Mouse (Mus musculus) left cerebral cortex, postnatal 10 days (tissue): ENCODE results near the gene Polr3h. TPM values are rescaled to one million over a fixed set of nuclear protein-coding genes. Genes with fewer than 3 reads are reported as not detected.
A peak's percentile ranks its signal among the peaks of the same experiment; 100 is the strongest.

Experiments
- DNase-seq, 2 experiments: peaks; one replicate each; pipeline ENCODE4 v3.0.0; 2021 to 2022; ENCODE audit warnings: low spot score in 2 of 2, mixed read lengths in 1 of 2; ENCODE audit errors: extremely low spot score in 1 of 2
- intact Hi-C: fragments of 180-260 bp; cut with DNase I; formaldehyde crosslinking; loops from one replicate; pipeline ENCODE4 v1.15.1; 2025
- total RNA-seq, 2 experiments: library from RNA; stranded (reverse); gene quantifications; 2 replicates each; pipeline ENCODE4 v1.2.3; 2021

Gene Polr3h
- total RNA-seq, 2 experiments from 2014 or later, result 44.8 to 55.0 TPM

GRCm38 (mm10) chr15:81886795-81887550, 39.1 kb downstream of the Polr3h start:
- no peak for DNase-seq
- intact Hi-C loops, result no loop called here

- no peak for DNase-seq
- intact Hi-C loops, result no loop called here
Observed at GRCm38 (mm10) chr15:81885418-81885934, 40.6 kb downstream of the Polr3h start.

GRCm38 (mm10) chr15:81882348-81882747, 43.7 kb downstream of the Polr3h start:
- intact Hi-C loops, result no loop called here
- DNase-seq, result no peak

- intact Hi-C loops, result no loop called here
- peak; percentile 73 to 80 for DNase-seq
Observed at GRCm38 (mm10) chr15:81879531-81880401, 46.3 kb downstream of the Polr3h start.

- intact Hi-C loops, result no loop called here
- DNase-seq, result peak; percentile 99
Observed at GRCm38 (mm10) chr15:81872262-81873136, 53.5 kb downstream of the Polr3h start, which contains the start of gene Aco2. Aco2 (plus strand) TSS chr15:81872309.

- intact Hi-C loops, result no loop called here
Observed at GRCm38 (mm10) chr15:81871604-81872261, 54.3 kb downstream of the Polr3h start, which contains the start of gene Phf5a. Phf5a (minus strand) TSS chr15:81871911.

GRCm38 (mm10) chr15:81869985-81870384, 56.1 kb downstream of the Polr3h start:
- no peak for DNase-seq
- intact Hi-C loops, result no loop called here

More at GRCm38 (mm10) chr15:81871604-81872261, 54.3 kb downstream of the Polr3h start, which contains the start of gene Phf5a:
- DNase-seq, result peak; percentile 85 to 92

GRCm38 (mm10) chr15:81864238-81864637, 61.8 kb downstream of the Polr3h start:
- intact Hi-C loops, result no loop called here
- no peak for DNase-seq

GRCm38 (mm10) chr15:81860471-81861135, 65.4 kb downstream of the Polr3h start:
- intact Hi-C loops, result no loop called here
- DNase-seq, result peak in 1 of 2 experiments; percentile 58

GRCm38 (mm10) chr15:81859330-81860255, 66.4 kb downstream of the Polr3h start:
- peak; percentile 88 to 95 for DNase-seq
- intact Hi-C loops, result no loop called here

- intact Hi-C loops, result no loop called here
- DNase-seq, result peak; percentile 73 to 77
Observed at GRCm38 (mm10) chr15:81858517-81859329, 67.3 kb downstream of the Polr3h start, which contains the start of gene Tob2. Tob2 (minus strand) TSS chr15:81858796.

GRCm38 (mm10) chr15:81858138-81858516, 67.9 kb downstream of the Polr3h start:
- DNase-seq, result peak; percentile 91 to 93
- intact Hi-C loops, result no loop called here

GRCm38 (mm10) chr15:81857724-81858116, 68.3 kb downstream of the Polr3h start:
- peak in 1 of 2 experiments; percentile 70 for DNase-seq
- intact Hi-C loops, result no loop called here

- intact Hi-C loops, result no loop called here
- no peak for DNase-seq
Observed at GRCm38 (mm10) chr15:81856938-81857723, 68.9 kb downstream of the Polr3h start.
